Mouse (Mus musculus) gastrocnemius, postnatal 14 days (tissue): ENCODE measurements at regions not wholly inside any gene's neighbourhood (a gene's known extent, or its start where the extent isn't known, plus 50 kb on each side); places are given as distances from the start of the nearest gene placed in this dataset.

Source experiments
- DNase-seq: peaks from one replicate; pipeline ENCODE4 v3.0.0; 2021; ENCODE audit warnings: mixed read lengths
- intact Hi-C: fragments of 180-260 bp; cut with DNase I; formaldehyde crosslinking; loops from one replicate; pipeline ENCODE4 v1.15.1; 2025; ENCODE audit warnings: low total_unique reads

GRCm38 (mm10) chr11:22668220-22668619 lies 156.3 kb downstream of the Tmem17 start:
- intact Hi-C loops: no loop called here
- no peak for DNase-seq

GRCm38 (mm10) chr11:22669267-22669666 lies 157.4 kb downstream of the Tmem17 start:
- DNase-seq: no peak
- intact Hi-C loops: no loop called here

GRCm38 (mm10) chr11:22671791-22672490 lies 160.1 kb downstream of the Tmem17 start:
- intact Hi-C loops: no loop called here
- no peak for DNase-seq

- no peak for DNase-seq
- intact Hi-C loops: no loop called here
Measured at GRCm38 (mm10) chr11:22675047-22675446, 163.2 kb downstream of the Tmem17 start.

GRCm38 (mm10) chr11:22675754-22676153 lies 163.9 kb downstream of the Tmem17 start:
- DNase-seq: no peak
- intact Hi-C loops: no loop called here

- no peak for DNase-seq
- intact Hi-C loops: no loop called here
Measured at GRCm38 (mm10) chr11:22677337-22677736, 165.4 kb downstream of the Tmem17 start.

- intact Hi-C loops: no loop called here
- no peak for DNase-seq
Measured at GRCm38 (mm10) chr11:22684576-22684975, 172.7 kb downstream of the Tmem17 start.

- DNase-seq: no peak
- intact Hi-C loops: no loop called here
Measured at GRCm38 (mm10) chr11:22690829-22691228, 169.9 kb downstream of the B3gnt2 start.

GRCm38 (mm10) chr11:22692281-22692857 lies 168.4 kb downstream of the B3gnt2 start:
- DNase-seq: no peak
- intact Hi-C loops: no loop called here

- intact Hi-C loops: no loop called here
- no peak for DNase-seq
Measured at GRCm38 (mm10) chr11:22692941-22693341, 167.8 kb downstream of the B3gnt2 start.

- no peak for DNase-seq
- intact Hi-C loops: no loop called here
Measured at GRCm38 (mm10) chr11:22693376-22693775, 167.4 kb downstream of the B3gnt2 start.

GRCm38 (mm10) chr11:22693984-22694383 lies 166.8 kb downstream of the B3gnt2 start:
- intact Hi-C loops: no loop called here
- DNase-seq: no peak

GRCm38 (mm10) chr11:22694829-22695228 lies 165.9 kb downstream of the B3gnt2 start:
- DNase-seq: no peak
- intact Hi-C loops: no loop called here

GRCm38 (mm10) chr11:22695237-22695636 lies 165.5 kb downstream of the B3gnt2 start:
- intact Hi-C loops: no loop called here
- DNase-seq: no peak

GRCm38 (mm10) chr11:22698057-22698941 lies 162.5 kb downstream of the B3gnt2 start:
- intact Hi-C loops: no loop called here
- no peak for DNase-seq

GRCm38 (mm10) chr11:22706082-22706481 lies 154.7 kb downstream of the B3gnt2 start:
- DNase-seq: no peak

More at GRCm38 (mm10) chr11:22706082-22706481, 154.7 kb downstream of the B3gnt2 start:
- intact Hi-C loops: no loop called here
